In the genomic region with DNA sequence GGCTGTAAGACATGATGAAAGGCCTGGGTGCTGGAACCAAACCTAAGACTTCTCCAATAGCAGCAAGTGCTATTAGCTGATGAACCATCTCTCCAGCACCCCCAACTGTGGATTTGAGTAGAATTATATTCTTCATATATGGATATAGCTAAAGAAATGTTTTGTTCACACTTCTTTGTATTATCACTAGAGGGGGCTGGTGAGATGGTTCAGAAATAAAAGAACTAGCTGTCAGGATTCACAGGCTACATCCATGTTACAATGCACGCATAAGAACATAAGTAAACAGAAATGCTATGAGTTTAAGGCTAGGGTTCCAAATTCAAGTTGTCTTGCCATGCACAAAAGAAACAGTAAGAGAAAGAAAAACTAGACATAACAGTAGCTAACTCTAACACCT, we compare ENCODE assay signal across 12 mouse cellular contexts. TPM values are rescaled to one million over a fixed set of nuclear protein-coding genes. Genes with fewer than 3 reads are reported as not detected.
DNase-seq lines count a peak whose midpoint lies in the region; ATAC-seq and TF ChIP-seq lines count a peak whose summit lies in the region.
"Had no signal": no experiment of that assay in that cellular context is flagged by ENCODE, and none has a peak within 500 bp of the region (broad histone marks: within the 10 kb centered on the region; RNA-seq: fewer than 3 reads in every experiment).

No protein-coding gene starts in this region.

- no peak overlapping the region for H3K4me2 ChIP-seq in embryonic facial prominence, embryonic 14.5 days (ENCODE audit: low read depth, low read length)
- no peak overlapping the region for H3K4me2 ChIP-seq in kidney, embryonic 16.5 days (replicated peaks; ENCODE audit: low read depth, low read length)
- H3K4me2 ChIP-seq: forebrain, embryonic 15.5 days; neural tube, embryonic 13.5 days had no signal

- WGBS in kidney, adult 2 months: 79% methylated on average over 1 of the region's 1 CpGs
- 85% methylated on average over 1 of the region's 1 CpGs for WGBS in embryonic facial prominence, embryonic 14.5 days
- 73% methylated on average over 1 of the region's 1 CpGs for whole genome bisulfite sequencing in kidney, embryonic 16.5 days

- no peak for TF ChIP-seq POLR2A in kidney, adult 2 months (IDR thresholded peaks at IDR 0.05; ENCODE audit: low read depth, low read length)

- no peak for TF ChIP-seq CTCF in kidney, adult 2 months (conservative IDR thresholded peaks at IDR 0.05; ENCODE audit: insufficient read depth, insufficient read length, low read depth, low read length)

- peaks cover 4% of the 10 kb centered on the region for H3K36me3 ChIP-seq in kidney, adult 2 months (ENCODE audit: control insufficient read depth, insufficient read depth, low read length)
- H3K36me3 ChIP-seq in embryonic facial prominence, embryonic 14.5 days (ENCODE audit: control insufficient read depth, insufficient read depth, low read length): peaks cover 99% of the 10 kb centered on the region
- H3K36me3 ChIP-seq in kidney, embryonic 16.5 days (ENCODE audit: insufficient read depth, low read length): peaks cover 63% of the 10 kb centered on the region

- H3K4me1 ChIP-seq in kidney, adult 2 months (ENCODE audit: control insufficient read depth, insufficient read depth, low read length): peaks cover 5% of the 10 kb centered on the region; the same call in 1 of the 2 replicates
- H3K4me1 ChIP-seq in embryonic facial prominence, embryonic 14.5 days (ENCODE audit: control insufficient read depth, insufficient read depth, low read length): no peaks in the 10 kb centered on the region
- no peaks in the 10 kb centered on the region for H3K4me1 ChIP-seq in kidney, embryonic 16.5 days (ENCODE audit: insufficient read depth, low read length)
- H3K4me1 ChIP-seq: forebrain, embryonic 15.5 days; neural tube, embryonic 13.5 days had no signal

- H3K9me3 ChIP-seq in embryonic facial prominence, embryonic 14.5 days (ENCODE audit: control insufficient read depth, low read length): no peaks in the 10 kb centered on the region
- no peaks in the 10 kb centered on the region for H3K9me3 ChIP-seq in kidney, embryonic 16.5 days (ENCODE audit: low read length)
- H3K9me3 ChIP-seq: forebrain, embryonic 15.5 days; neural tube, embryonic 13.5 days had no signal

- no peak overlapping the region for H3K9ac ChIP-seq in embryonic facial prominence, embryonic 14.5 days (ENCODE audit: low read depth, low read length)
- H3K9ac ChIP-seq in kidney, embryonic 16.5 days (replicated peaks; ENCODE audit: low read length): no peak overlapping the region
- H3K9ac ChIP-seq: forebrain, embryonic 15.5 days; neural tube, embryonic 13.5 days had no signal

- H3K27me3 ChIP-seq in kidney, adult 2 months (replicated peaks; ENCODE audit: control insufficient read depth, insufficient read depth, low read length): no peaks in the 10 kb centered on the region
- no peaks in the 10 kb centered on the region for H3K27me3 ChIP-seq in embryonic facial prominence, embryonic 14.5 days (replicated peaks; ENCODE audit: control insufficient read depth, insufficient read depth, low read length)
- no peaks in the 10 kb centered on the region for H3K27me3 ChIP-seq in kidney, embryonic 16.5 days (ENCODE audit: insufficient read depth, low read length)
- H3K27me3 ChIP-seq: forebrain, embryonic 15.5 days; neural tube, embryonic 13.5 days had no signal

- peak; percentile 21 for DNase-seq in kidney, adult 2 months
- no peak for DNase-seq in kidney, postnatal 10 days
- DNase-seq in 416B (ENCODE audit: low read depth): peak; percentile 56
- DNase-seq in CD4-positive, CD25-positive, alpha-beta regulatory T cell, adult 2 months (ENCODE audit: low read depth, low spot score): peak; percentile 40
- peak; percentile 45 for DNase-seq in embryonic facial prominence, embryonic 14.5 days (ENCODE audit: low spot score)
- DNase-seq in spleen, postnatal 36 days (ENCODE audit: low spot score in 2 of 2): no peak
- DNase-seq: cerebellum, adult 9-11 months; heart, postnatal 14 days had no signal

- no peak for ATAC-seq in embryonic facial prominence, embryonic 14.5 days (ENCODE audit: low read depth)
- no peak for ATAC-seq in kidney, embryonic 16.5 days (ENCODE audit: low FRiP score, low TSS enrichment)
- ATAC-seq: activated CD4-positive, CD25-positive, alpha-beta regulatory T cell, adult 4 months; forebrain, embryonic 15.5 days had no signal

- H3K4me3 ChIP-seq in kidney, adult 2 months (ENCODE audit: insufficient read depth, low read depth, low read length): no peak overlapping the region
- no peak overlapping the region for H3K4me3 ChIP-seq in embryonic facial prominence, embryonic 14.5 days (ENCODE audit: low read depth, low read length)
- H3K4me3 ChIP-seq in kidney, embryonic 16.5 days (ENCODE audit: low read length): no peak overlapping the region
- H3K4me3 ChIP-seq: forebrain, embryonic 15.5 days; neural tube, embryonic 13.5 days had no signal

- H3K27ac ChIP-seq in kidney, adult 2 months (ENCODE audit: insufficient read depth, low read depth, low read length): no peak overlapping the region
- H3K27ac ChIP-seq in embryonic facial prominence, embryonic 14.5 days (replicated peaks; ENCODE audit: low read depth, low read length): no peak overlapping the region
- no peak overlapping the region for H3K27ac ChIP-seq in kidney, embryonic 16.5 days (ENCODE audit: low read length)
- H3K27ac ChIP-seq: forebrain, embryonic 15.5 days; neural tube, embryonic 13.5 days had no signal

RNA-seq across cellular contexts. Expression of a gene that starts 49.5 kb away (rescaled TPM):
- polyA plus RNA-seq in kidney, adult 2 months (2012; rRNA removed): 38.9 and 39.3 TPM in 2 replicates
- polyA plus RNA-seq in embryonic facial prominence, embryonic 14.5 days (2014; fragmentation: Nextera tagmentation; extraction: Ambion mirVana): 62.4 and 62.7 TPM in 2 replicates
- 64.5 and 76.4 TPM in 2 replicates for polyA plus RNA-seq in kidney, embryonic 16.5 days (2015; fragmentation: Nextera tagmentation; extraction: Ambion mirVana)

Comparison
In these comparisons a context has a peak if more than half of its experiments do, and no peak if none do; other contexts are left out.
1. DNase-seq: peak in kidney, adult 2 months (single experiment), 416B (single experiment), CD4-positive, CD25-positive, alpha-beta regulatory T cell, adult 2 months (single experiment) and embryonic facial prominence, embryonic 14.5 days (single experiment); none in kidney, postnatal 10 days (single experiment) and spleen, postnatal 36 days (0 of 2).